Mouse (Mus musculus) G1E (cell line): ENCODE measurements at regions not wholly inside any gene's neighbourhood (a gene's known extent, or its start where the extent isn't known, plus 50 kb on each side); places are given as distances from the start of the nearest gene placed in this dataset.

Source experiments
- CTCF ChIP-seq: IDR thresholded peaks from 2 replicates; pipeline ENCODE4 v1.5.1; 2012; ENCODE audit warnings: low read depth, low read length, inconsistent platforms, mixed read lengths
- GATA1 ChIP-seq: IDR thresholded peaks from 2 replicates; pipeline ENCODE4 v1.6.1; 2012; ENCODE audit warnings: borderline replicate concordance, low read length, inconsistent platforms, mixed read lengths
- GATA2 ChIP-seq: IDR thresholded peaks from 2 replicates; pipeline ENCODE4 v1.6.1; 2012; ENCODE audit warnings: low read depth, low read length, inconsistent platforms, borderline replicate concordance
- POLR2AphosphoS5 ChIP-seq: IDR thresholded peaks from 2 replicates; pipeline ENCODE4 v1.6.1; 2012; ENCODE audit warnings: low read depth, low read length, inconsistent platforms; ENCODE audit not compliant: insufficient replicate concordance
- TAL1 ChIP-seq: conservative IDR thresholded peaks from 2 replicates; pipeline ENCODE4 v1.6.1; 2012; ENCODE audit warnings: low read depth, low read length, inconsistent platforms, mixed read lengths

GRCm38 (mm10) chr13:44558051-44558450 is 171.2 kb upstream of the Jarid2 start:
- TF ChIP-seq CTCF = no peak
- no peak for TF ChIP-seq GATA1
- no peak for TF ChIP-seq GATA2
- TF ChIP-seq TAL1 = no peak
- no peak for TF ChIP-seq POLR2AphosphoS5
